Mouse (Mus musculus): Measurements from ENCODE around the gene Rab20.

Rab20 gene

DNA sequence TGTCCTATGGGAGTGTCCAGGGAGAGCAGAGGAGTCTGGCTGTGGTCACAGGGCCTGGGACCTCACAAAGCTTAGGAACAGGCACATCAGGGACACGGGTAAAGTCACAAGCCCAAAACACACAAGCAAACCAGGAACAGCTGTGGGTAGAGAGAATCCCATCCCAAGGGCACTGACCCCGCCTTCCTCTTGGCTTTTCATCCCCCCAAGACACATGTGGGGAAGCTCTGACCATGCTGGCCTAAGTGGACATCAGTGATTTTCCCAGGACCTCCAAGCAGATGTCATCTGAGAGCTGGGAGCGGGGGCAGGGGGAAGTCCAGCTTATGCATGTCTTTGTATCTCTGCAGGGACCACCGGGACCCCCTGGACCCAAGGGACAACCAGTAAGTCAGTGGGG is 73.9 kb downstream of the Rab20 start:
- DNase-seq (ENCODE audit: low spot score) = no peak

DNA sequence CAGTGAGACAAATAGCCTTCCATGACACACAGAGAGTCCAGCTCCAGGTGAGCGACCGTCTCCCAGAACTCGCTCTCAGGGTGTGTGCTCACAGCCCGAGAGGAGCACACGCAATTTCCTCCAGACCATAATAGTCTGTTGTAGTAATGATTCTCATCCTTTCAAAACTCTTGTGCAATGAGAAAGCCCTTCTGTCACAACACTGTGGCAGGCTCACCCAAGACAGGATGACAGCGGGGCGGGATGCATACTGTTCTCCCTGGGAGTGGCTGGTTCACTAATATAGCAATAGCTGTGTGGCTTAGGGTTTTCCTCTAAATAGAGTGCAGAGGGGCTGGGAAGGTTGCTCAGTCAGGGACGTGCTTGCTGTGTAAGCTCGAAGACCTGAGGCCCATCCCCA is 74.7 kb downstream of the Rab20 start:
- DNase-seq (ENCODE audit: low spot score) = no peak

Measured in layer of hippocampus, adult 9-10 months (tissue).